Mouse (Mus musculus) hindbrain, embryonic 13.5 days (tissue): ENCODE results near the gene Ccdc34. TPM values are rescaled to one million over a fixed set of nuclear protein-coding genes. Genes with fewer than 3 reads are reported as not detected.

Experiments used
- ATAC-seq: fragments of 200-750 bp; cut with Nextera tagmentation; 2 replicates; pipeline ENCODE4 v1.8.0; 2017; ENCODE audit warnings: moderate TSS enrichment; ENCODE audit not compliant: low FRiP score
- H3K27ac ChIP-seq: fragments of 300-500 bp; sonication (generic); 2 replicates; pipeline ENCODE4 v1.5.1; 2015; ENCODE audit warnings: inconsistent platforms, mild to moderate bottlenecking, moderate library complexity
- H3K27me3 ChIP-seq: fragments of 300-500 bp; sonication (generic); 2 replicates; pipeline ENCODE4 v1.6.1; 2015; ENCODE audit warnings: mild to moderate bottlenecking, inconsistent platforms
- H3K36me3 ChIP-seq: fragments of 300-500 bp; sonication (generic); 2 replicates; pipeline ENCODE4 v1.6.1; 2015; ENCODE audit warnings: mild to moderate bottlenecking, inconsistent platforms
- H3K4me1 ChIP-seq: fragments of 300-500 bp; sonication (generic); replicated peaks from 2 replicates; pipeline ENCODE4 v1.6.1; 2015; ENCODE audit warnings: inconsistent platforms
- H3K4me2 ChIP-seq: fragments of 300-500 bp; sonication (generic); 2 replicates; pipeline ENCODE4 v1.6.1; 2015; ENCODE audit warnings: inconsistent platforms, mild to moderate bottlenecking, moderate library complexity
- H3K4me3 ChIP-seq: fragments of 300-500 bp; sonication (generic); 2 replicates; pipeline ENCODE4 v1.5.1; 2015; ENCODE audit warnings: mild to moderate bottlenecking, inconsistent platforms
- H3K9ac ChIP-seq: fragments of 300-500 bp; sonication (generic); 2 replicates; pipeline ENCODE4 v1.6.1; 2015; ENCODE audit warnings: mild to moderate bottlenecking, inconsistent platforms
- H3K9me3 ChIP-seq: fragments of 300-500 bp; sonication (generic); 2 replicates; pipeline ENCODE4 v1.6.1; 2016; ENCODE audit warnings: inconsistent platforms
- WGBS: fragments of 180-500 bp; shearing (Covaris S2); methylation state at CpG from one replicate; pipeline ENCODE4 v1.1.7; 2015; 5-methylcytosine and 5-hydroxymethylcytosine counted together
- polyA plus RNA-seq: library from polyadenylated mRNA; unstranded; fragments of >200 nt; fragmentation: Nextera tagmentation; extraction: Ambion mirVana; gene quantifications from 2 replicates; pipeline ENCODE4 v1.2.1, GENCODE M21; 2015

The Ccdc34 gene
- polyA plus RNA-seq, 1 experiment from 2014 or later: 39.6 TPM

GRCm38 (mm10) chr2:110190416-110190815, 172.8 kb downstream of the Ccdc34 start:
- no peak overlapping the region for H3K27ac ChIP-seq
- 0 out of 2 replicates have a peak, but pooled peaks cover 2% of the 10 kb centered on the region for H3K27me3 ChIP-seq
- no peak for ATAC-seq
- peaks cover 15% of the 10 kb centered on the region for H3K4me1 ChIP-seq
- no peak overlapping the region for H3K4me2 ChIP-seq
- H3K9ac ChIP-seq: no peak overlapping the region
- no peaks in the 10 kb centered on the region for H3K36me3 ChIP-seq
- 95% methylated on average over 2 of the region's 2 CpGs for WGBS
- no peaks in the 10 kb centered on the region for H3K9me3 ChIP-seq
- H3K4me3 ChIP-seq: no peak overlapping the region

DNA sequence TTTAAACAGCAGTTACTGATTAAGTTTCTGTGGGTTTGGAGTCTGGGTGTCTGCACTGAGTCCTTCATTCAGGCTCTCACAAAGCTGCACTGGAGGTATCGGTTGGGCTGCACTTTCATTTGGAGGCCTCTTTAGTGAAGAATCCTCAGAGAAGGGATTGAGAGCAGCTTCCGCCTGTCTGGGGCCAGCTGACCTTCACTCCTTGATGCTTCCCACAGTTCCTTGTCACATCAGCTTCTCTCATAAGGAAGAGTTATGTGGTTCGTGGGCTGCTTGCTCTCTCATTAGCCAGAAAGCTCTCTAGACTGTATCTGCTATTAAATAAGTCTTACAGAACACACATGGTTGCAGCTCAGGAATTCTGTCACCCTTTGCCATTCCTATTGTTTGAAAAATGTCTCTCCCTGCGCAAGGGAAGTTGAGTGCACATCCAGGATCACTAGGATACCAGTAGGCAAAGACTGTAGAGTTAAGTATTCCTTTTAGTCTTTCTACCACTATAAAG, 173.6 kb downstream of the Ccdc34 start:
- Histone ChIP-seq H3K4me3 (no peak overlapping the region), H3K27ac (no peak overlapping the region), H3K4me2 (no peak overlapping the region), H3K9me3 (no peaks in the 10 kb centered on the region), H3K36me3 (no peaks in the 10 kb centered on the region), H3K9ac (no peak overlapping the region), H3K27me3 (peaks cover 2% of the 10 kb centered on the region; the same call in 1 of the 2 replicates), H3K4me1 (peaks cover 15% of the 10 kb centered on the region)
- ATAC-seq: no peak
- WGBS: 67% methylated on average over 4 of the region's 4 CpGs

DNA sequence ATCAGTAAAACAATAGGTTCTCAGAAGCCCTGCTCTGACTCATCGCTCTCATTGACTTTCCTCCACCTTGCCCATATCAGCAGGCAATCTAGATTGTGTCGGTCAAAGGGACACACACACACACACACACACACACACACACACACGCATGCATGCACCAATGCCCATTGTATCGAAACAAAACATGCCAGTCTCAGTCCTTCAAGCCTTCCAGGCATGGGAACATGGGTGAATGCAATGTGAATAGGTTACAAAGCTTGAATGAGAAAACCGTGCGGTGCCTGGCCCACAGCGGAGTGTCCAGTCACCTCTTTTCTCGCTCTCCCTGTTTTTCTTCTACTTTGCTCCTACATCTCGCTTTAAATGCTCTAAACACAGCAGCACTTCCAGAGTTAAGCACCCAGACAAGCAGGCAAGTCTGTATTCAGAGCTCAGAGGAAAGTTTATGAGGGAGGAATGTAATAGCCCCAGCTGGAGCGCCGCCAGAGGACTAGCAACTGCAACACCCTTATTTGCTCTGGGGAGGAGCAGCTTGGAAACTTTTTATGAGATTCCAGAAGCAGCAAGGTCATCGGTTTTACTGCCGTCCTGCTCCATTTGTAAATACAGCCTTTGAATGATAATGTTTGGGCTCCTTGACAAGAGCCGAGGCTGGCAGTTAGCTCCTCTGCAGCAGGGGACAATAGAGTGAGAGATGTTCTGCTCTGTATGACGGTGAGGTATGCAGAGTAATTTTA, 174.5 kb downstream of the Ccdc34 start:
- Histone ChIP-seq H3K27me3 (peaks cover 5% of the 10 kb centered on the region; the same call in 1 of the 2 replicates), H3K4me1 (peaks cover 15% of the 10 kb centered on the region), H3K4me3 (no peak overlapping the region), H3K9me3 (no peaks in the 10 kb centered on the region), H3K9ac (no peak overlapping the region), H3K36me3 (no peaks in the 10 kb centered on the region), H3K27ac (peak overlapping the region; percentile 26), H3K4me2 (peak overlapping the region; percentile 33)
- 12% methylated on average over 15 of the region's 15 CpGs for WGBS
- ATAC-seq: peak; percentile 57

- 19% methylated on average over 3 of the region's 3 CpGs for WGBS
- peaks cover 15% of the 10 kb centered on the region for H3K4me1 ChIP-seq
- peak overlapping the region; percentile 33 for H3K4me2 ChIP-seq
- H3K4me3 ChIP-seq: no peak overlapping the region
- H3K27me3 ChIP-seq: peaks cover 5% of the 10 kb centered on the region; the same call in 1 of the 2 replicates
- H3K9ac ChIP-seq: no peak overlapping the region
- no peaks in the 10 kb centered on the region for H3K9me3 ChIP-seq
- no peaks in the 10 kb centered on the region for H3K36me3 ChIP-seq
- H3K27ac ChIP-seq: peak overlapping the region; percentile 26; the same call in 1 of the 2 replicates
- peak; percentile 34; the same call in 1 of the 2 replicates for ATAC-seq
Measured at GRCm38 (mm10) chr2:110192702-110193312, 175.2 kb downstream of the Ccdc34 start.

- Histone ChIP-seq H3K4me2 (no peak overlapping the region), H3K36me3 (no peaks in the 10 kb centered on the region), H3K27ac (no peak overlapping the region), H3K9ac (no peak overlapping the region), H3K27me3 (peaks cover 3% of the 10 kb centered on the region; the same call in 1 of the 2 replicates), H3K9me3 (no peaks in the 10 kb centered on the region), H3K4me3 (no peak overlapping the region), H3K4me1 (peaks cover 15% of the 10 kb centered on the region)
- 91% methylated on average over 2 of the region's 2 CpGs for WGBS
- no peak for ATAC-seq
Measured at GRCm38 (mm10) chr2:110196551-110196950, 178.9 kb downstream of the Ccdc34 start.

DNA sequence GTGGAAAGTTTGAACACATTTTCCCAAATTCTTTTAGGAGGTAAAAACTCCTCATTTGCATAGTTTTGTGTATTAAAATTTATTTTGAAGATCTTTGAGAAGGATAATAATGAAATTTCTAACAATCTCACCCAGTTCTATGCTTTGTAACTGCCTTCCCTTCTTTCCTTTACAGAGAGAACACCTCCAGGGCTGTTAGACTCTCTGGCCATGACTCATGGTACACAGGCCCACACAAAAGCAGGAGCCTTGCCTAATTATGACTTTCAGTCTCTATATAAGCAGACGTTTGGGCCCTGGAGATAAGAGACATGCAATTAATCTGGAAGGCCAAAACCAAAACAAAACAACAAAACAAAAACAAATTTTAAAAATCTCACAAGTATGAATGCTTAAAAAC, 182.0 kb downstream of the Ccdc34 start:
- ATAC-seq: no peak
- Histone ChIP-seq H3K27ac (no peak overlapping the region), H3K27me3 (peaks cover 3% of the 10 kb centered on the region; the same call in 1 of the 2 replicates), H3K4me1 (peaks cover 1% of the 10 kb centered on the region), H3K9ac (no peak overlapping the region), H3K4me3 (no peak overlapping the region), H3K36me3 (no peaks in the 10 kb centered on the region), H3K4me2 (no peak overlapping the region), H3K9me3 (no peaks in the 10 kb centered on the region)
- 62% methylated on average over 1 of the region's 1 CpGs for WGBS

GRCm38 (mm10) chr2:110201770-110202169, 184.2 kb downstream of the Ccdc34 start:
- no peak for ATAC-seq
- H3K4me3 ChIP-seq: no peak overlapping the region
- H3K27ac ChIP-seq: no peak overlapping the region
- no peaks in the 10 kb centered on the region for H3K9me3 ChIP-seq
- peaks cover 3% of the 10 kb centered on the region for H3K4me1 ChIP-seq
- no peak overlapping the region for H3K4me2 ChIP-seq
- H3K27me3 ChIP-seq: 0 out of 2 replicates have a peak, but pooled peaks cover 2% of the 10 kb centered on the region
- H3K36me3 ChIP-seq: no peaks in the 10 kb centered on the region
- WGBS: 87% methylated on average over 4 of the region's 4 CpGs
- no peak overlapping the region for H3K9ac ChIP-seq

DNA sequence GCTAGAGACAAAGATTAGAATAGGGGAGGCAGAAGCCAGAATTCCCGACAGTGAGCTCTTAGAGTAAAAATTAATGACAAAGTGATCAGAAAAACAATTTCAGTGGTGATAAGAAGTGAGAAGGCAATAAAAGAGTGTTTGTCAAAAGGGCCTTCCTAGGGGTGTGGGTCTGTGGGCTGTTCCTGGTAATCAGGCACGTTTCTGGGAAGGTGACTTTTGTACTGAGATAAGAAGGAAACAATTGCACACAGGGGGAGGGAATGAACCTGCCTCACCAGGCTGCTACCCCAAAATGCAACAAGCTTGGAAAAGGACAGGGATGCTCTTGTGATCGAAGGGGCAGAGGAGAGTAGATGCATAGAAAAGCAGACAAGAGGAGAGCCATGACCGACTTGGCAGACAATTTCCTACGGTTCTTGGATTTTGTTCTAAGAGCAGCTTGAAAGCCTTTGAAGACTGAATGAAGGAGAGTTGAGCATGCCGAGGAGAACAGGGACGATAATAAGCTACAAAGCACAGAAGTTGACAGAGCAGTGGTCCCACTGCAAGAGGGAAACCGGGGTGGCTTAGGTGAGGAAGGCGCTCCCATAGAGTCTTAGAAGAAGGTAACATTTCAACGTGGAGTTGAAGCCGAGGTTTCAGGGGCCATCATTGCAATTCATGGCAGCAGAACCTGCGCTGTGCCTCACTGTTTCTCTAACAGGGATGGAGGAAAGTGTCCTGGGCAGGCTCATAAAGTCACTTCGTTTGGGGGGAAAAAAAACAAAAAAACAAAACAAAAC, 185.3 kb downstream of the Ccdc34 start:
- H3K27me3 ChIP-seq: no peaks in the 10 kb centered on the region
- H3K4me1 ChIP-seq: peaks cover 3% of the 10 kb centered on the region
- H3K9ac ChIP-seq: no peak overlapping the region
- no peak overlapping the region for H3K4me2 ChIP-seq
- H3K9me3 ChIP-seq: no peaks in the 10 kb centered on the region
- no peak for ATAC-seq
- H3K36me3 ChIP-seq: no peaks in the 10 kb centered on the region
- 72% methylated on average over 13 of the region's 13 CpGs for WGBS
- no peak overlapping the region for H3K4me3 ChIP-seq
- no peak overlapping the region for H3K27ac ChIP-seq

DNA sequence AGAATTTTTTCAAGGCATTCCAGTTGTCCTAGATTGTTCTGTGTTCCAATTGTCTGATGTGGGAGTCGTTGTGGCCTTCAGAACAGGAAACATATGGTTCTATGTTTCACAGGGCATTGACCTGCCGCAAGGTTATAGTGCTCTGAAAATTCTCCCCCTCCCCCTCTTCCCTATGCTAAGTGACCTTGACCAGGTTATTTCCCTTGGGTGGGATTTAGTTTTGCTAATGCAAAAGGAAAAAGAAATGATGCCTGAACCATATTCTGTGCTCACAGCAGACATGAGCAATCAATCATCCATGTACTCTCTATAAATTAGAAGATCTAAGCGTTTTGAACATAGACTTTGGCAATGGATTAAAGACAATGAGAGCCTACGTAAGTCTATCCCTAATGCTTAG, 186.6 kb downstream of the Ccdc34 start:
- Histone ChIP-seq H3K36me3 (no peaks in the 10 kb centered on the region), H3K4me1 (peaks cover 3% of the 10 kb centered on the region), H3K9me3 (no peaks in the 10 kb centered on the region), H3K4me2 (no peak overlapping the region), H3K4me3 (no peak overlapping the region), H3K27ac (no peak overlapping the region), H3K27me3 (no peaks in the 10 kb centered on the region), H3K9ac (no peak overlapping the region)
- 75% methylated on average over 4 of the region's 4 CpGs for WGBS
- ATAC-seq: no peak

DNA sequence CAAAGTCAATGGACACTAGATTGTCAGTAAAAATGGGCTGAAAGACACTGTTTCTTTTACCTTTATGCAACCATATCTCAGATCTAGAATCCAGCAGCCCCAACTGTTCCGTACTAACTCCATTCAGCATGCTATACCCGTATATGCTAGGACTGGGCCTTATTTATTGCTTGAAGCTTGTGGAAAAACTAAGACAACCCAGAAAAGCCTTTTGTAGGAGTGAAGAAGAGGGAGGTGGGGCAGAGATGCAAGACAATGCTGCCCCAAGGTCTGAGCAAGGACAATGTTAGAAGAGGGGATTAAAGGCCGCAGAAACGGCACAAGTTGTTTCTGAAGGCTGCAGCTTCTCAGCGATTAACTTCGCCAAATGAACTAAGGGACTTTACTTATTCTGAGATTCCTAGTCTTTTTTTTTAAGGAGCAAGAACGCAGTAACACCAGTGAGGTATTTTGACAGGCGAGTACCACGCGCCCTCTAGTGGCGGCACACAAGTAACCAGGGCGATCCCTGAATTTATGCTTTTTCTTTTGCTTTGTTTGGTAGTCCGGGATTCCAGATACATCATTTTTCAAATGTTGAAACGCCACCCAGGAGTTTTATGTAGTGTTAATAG, 187.2 kb downstream of the Ccdc34 start:
- no peaks in the 10 kb centered on the region for H3K9me3 ChIP-seq
- peaks cover 3% of the 10 kb centered on the region for H3K4me1 ChIP-seq
- peak overlapping the region; percentile 34 for H3K4me2 ChIP-seq
- WGBS: 11% methylated on average over 14 of the region's 14 CpGs
- no peaks in the 10 kb centered on the region for H3K36me3 ChIP-seq
- H3K27ac ChIP-seq: no peak overlapping the region
- H3K27me3 ChIP-seq: no peaks in the 10 kb centered on the region
- no peak overlapping the region for H3K4me3 ChIP-seq
- H3K9ac ChIP-seq: no peak overlapping the region
- peak; percentile 76 for ATAC-seq

DNA sequence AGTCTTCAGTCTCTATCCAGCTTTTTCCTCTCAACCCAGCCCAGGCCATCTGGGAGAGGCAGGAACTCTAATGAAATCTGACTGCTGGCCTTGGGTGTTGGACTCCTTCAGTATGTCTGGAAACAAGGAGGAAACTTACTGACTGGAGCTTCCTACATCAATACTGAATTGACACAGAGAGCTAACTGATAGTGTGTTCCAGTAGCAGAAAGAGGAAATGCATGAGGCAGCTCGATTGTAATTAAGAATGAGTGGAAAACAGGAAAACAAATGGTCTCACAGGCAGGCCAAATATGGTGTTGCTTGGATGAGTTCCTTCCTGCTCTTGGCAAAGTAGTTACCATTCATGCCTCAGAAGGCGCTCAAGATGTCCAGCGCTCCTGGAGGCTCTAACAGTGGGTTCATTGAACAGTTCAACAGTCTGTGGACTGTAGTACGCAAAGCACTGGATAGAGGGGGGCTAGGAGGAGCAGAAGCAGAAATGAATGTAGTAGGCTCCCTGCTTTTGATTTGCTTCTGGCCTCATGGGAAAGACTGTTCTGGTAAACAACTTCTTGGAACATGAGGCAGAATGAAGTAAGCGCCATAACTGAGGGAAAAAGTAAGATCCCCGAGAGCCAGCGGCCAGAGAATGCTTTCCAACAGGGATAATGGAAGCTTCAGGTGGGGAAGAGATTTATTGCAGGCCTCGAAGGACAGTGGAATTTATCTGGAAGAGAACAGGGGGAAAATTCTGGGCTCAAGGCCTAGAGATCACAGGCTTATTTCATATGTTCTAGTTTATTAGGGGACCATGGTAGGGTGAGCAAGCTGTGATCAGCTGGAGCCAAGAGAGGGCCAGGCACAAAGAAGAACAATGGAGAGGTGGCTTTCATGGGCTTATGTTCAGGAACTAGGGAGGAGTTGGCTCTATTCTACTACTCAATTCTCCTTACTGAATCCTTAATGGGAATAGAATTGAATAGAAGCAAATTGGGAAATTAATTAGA, 193.2 kb downstream of the Ccdc34 start:
- Histone ChIP-seq H3K36me3 (no peaks in the 10 kb centered on the region), H3K4me2 (no peak overlapping the region), H3K9me3 (no peaks in the 10 kb centered on the region), H3K4me1 (no peaks in the 10 kb centered on the region), H3K27ac (no peak overlapping the region), H3K4me3 (no peak overlapping the region), H3K27me3 (no peaks in the 10 kb centered on the region), H3K9ac (no peak overlapping the region)
- whole genome bisulfite sequencing: 85% methylated on average over 8 of the region's 8 CpGs
- 0 out of 2 replicates have a peak, but pooled peaks have one; percentile 52 for ATAC-seq
